Mouse (Mus musculus) CH12.LX (cell line): ENCODE measurements around the gene Mmp7.

ENCODE experiments used
- CTCF ChIP-seq, 2 experiments: IDR thresholded peaks in 1 of 2; conservative IDR thresholded peaks in 1 of 2; 2 replicates each; pipeline ENCODE4 v1.5.1; 2011 to 2012; ENCODE audit warnings: low read depth in 2 of 2, low read length in 2 of 2, improper control_type of control experiment in 1 of 2, inconsistent platforms in 1 of 2, mild to moderate bottlenecking in 1 of 2, moderate library complexity in 1 of 2
- EP300 ChIP-seq: IDR thresholded peaks from 2 replicates; pipeline ENCODE4 v1.6.1; 2011; ENCODE audit warnings: low read length, improper control_type of control experiment
- POLR2A ChIP-seq: IDR thresholded peaks from 2 replicates; pipeline ENCODE4 v1.6.1; 2011; ENCODE audit warnings: low read depth, mild to moderate bottlenecking, improper control_type of control experiment, low read length
- POLR2AphosphoS2 ChIP-seq: IDR thresholded peaks from 2 replicates; pipeline ENCODE4 v1.6.1; 2011; ENCODE audit warnings: low read depth, low read length, improper control_type of control experiment

GRCm38 (mm10) chr9:7742696-7743095 lies 50.8 kb downstream of the Mmp7 start:
- TF ChIP-seq CTCF (conservative IDR thresholded peaks at IDR 0.05 in 1 of 2, IDR thresholded peaks at IDR 0.05 in 1 of 2; ENCODE audit: low read depth in 2 of 2, low read length in 2 of 2) (no peak), POLR2A (no peak), POLR2AphosphoS2 (no peak), EP300 (peak; percentile 96)
